Mouse (Mus musculus) thymus, adult 2 months (tissue): ENCODE data around the gene Ccdc92b. TPM values are rescaled to one million over a fixed set of nuclear protein-coding genes. Genes with fewer than 3 reads are reported as not detected.

Experiments
- DNase-seq: peaks from one replicate; pipeline ENCODE4 v3.0.0; 2021
- H3K27ac ChIP-seq: fragments of 200-500 bp; 2 replicates; pipeline ENCODE4 v1.5.1; 2012; ENCODE audit warnings: low read length, control low read depth; ENCODE audit not compliant: control insufficient read depth, insufficient read depth
- H3K27me3 ChIP-seq: fragments of 200-500 bp; 2 replicates; pipeline ENCODE4 v1.6.1; 2012; ENCODE audit warnings: mild to moderate bottlenecking, low read length, moderate library complexity, mixed read lengths; ENCODE audit not compliant: control insufficient read depth, insufficient read depth
- H3K36me3 ChIP-seq: fragments of 200-500 bp; 2 replicates; pipeline ENCODE4 v1.6.1; 2012; ENCODE audit warnings: mild to moderate bottlenecking, low read length, moderate library complexity; ENCODE audit not compliant: control insufficient read depth, insufficient read depth
- H3K4me1 ChIP-seq: fragments of 200-500 bp; replicated peaks from 2 replicates; pipeline ENCODE4 v1.6.1; 2012; ENCODE audit warnings: low read length; ENCODE audit not compliant: control insufficient read depth, insufficient read depth
- H3K4me3 ChIP-seq: fragments of 200-500 bp; 2 replicates; pipeline ENCODE4 v1.5.1; 2012; ENCODE audit warnings: mild to moderate bottlenecking, low read length, control low read depth, moderate library complexity; ENCODE audit not compliant: control insufficient read depth, insufficient read depth
- CTCF ChIP-seq: fragments of 200-500 bp; IDR thresholded peaks from 2 replicates; pipeline ENCODE4 v1.5.1; 2012; ENCODE audit warnings: mild to moderate bottlenecking, control low read depth, low read length, moderate library complexity, borderline replicate concordance; ENCODE audit not compliant: control insufficient read depth, poor library complexity, insufficient read depth; ENCODE audit errors: extremely low read depth
- POLR2A ChIP-seq: fragments of 200-500 bp; IDR thresholded peaks from 2 replicates; pipeline ENCODE4 v1.6.1; 2012; ENCODE audit warnings: mild to moderate bottlenecking, low read length, control low read depth, moderate library complexity; ENCODE audit not compliant: control insufficient read depth, poor library complexity, insufficient read depth; ENCODE audit errors: extremely low read depth
- WGBS: fragments of 180-500 bp; shearing (Covaris S2); methylation state at CpG from one replicate; pipeline ENCODE4 v1.1.7; 2018; 5-methylcytosine and 5-hydroxymethylcytosine counted together
- polyA plus RNA-seq: library from polyadenylated mRNA; depleted of rRNA; stranded (reverse); fragments of >200 nt; gene quantifications from 2 replicates; pipeline ENCODE4 v1.2.3, GENCODE M21; 2012

Ccdc92b gene
- polyA plus RNA-seq, 1 experiment, result 0.22 TPM

- DNase-seq, result no peak
- Histone ChIP-seq H3K4me3 (no peak overlapping the region), H3K36me3 (no peaks in the 10 kb centered on the region), H3K27me3 (peaks cover 2% of the 10 kb centered on the region; the same call in 1 of the 2 replicates), H3K4me1 (no peaks in the 10 kb centered on the region), H3K27ac (no peak overlapping the region)
- 45% methylated on average over 13 of the region's 13 CpGs for WGBS
- no peak for TF ChIP-seq CTCF
- no peak for TF ChIP-seq POLR2A
Measured at GRCm38 (mm10) chr11:74590691-74591090, 28.7 kb upstream of the Ccdc92b start.

- no peak for TF ChIP-seq POLR2A
- TF ChIP-seq CTCF, result no peak
- no peak for DNase-seq
- Histone ChIP-seq H3K4me3 (no peak overlapping the region), H3K27ac (no peak overlapping the region), H3K36me3 (no peaks in the 10 kb centered on the region), H3K4me1 (no peaks in the 10 kb centered on the region), H3K27me3 (peaks cover 2% of the 10 kb centered on the region; the same call in 1 of the 2 replicates)
- WGBS, result 83% methylated on average over 3 of the region's 3 CpGs
Measured at GRCm38 (mm10) chr11:74592246-74592645, 27.2 kb upstream of the Ccdc92b start.

DNA sequence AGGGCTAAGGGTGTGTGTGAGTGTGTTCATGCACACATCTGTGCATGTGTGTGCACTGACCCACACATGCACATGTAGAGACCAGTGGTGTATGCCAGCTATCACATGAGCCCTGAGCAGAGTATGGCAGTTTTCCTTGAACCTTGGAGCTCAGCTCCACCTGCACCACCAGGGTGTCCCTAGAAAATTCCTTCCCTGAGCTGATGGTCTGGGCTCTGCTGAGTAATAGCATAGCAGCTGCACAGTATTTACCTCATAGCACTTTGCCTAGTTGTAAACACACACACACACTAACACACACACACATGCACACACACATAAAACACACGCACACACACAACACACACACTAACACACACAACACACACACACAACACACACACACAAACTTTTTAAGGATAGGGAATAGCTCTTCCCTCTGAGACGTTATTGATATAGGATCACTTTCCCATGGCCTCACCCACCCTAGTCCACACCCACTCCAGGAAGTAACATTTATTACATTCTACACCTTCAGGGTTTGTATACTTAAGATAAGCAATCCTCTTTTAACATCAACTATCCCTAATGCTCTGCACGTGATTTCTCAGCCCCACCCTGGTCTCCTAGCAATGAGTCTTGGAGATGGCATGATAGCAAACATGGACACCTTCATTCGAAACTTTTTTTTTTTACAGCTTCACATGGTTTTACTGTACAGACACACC lies 22.0 kb upstream of the Ccdc92b start:
- H3K27me3 ChIP-seq, result no peaks in the 10 kb centered on the region
- no peak for TF ChIP-seq CTCF
- no peak for TF ChIP-seq POLR2A
- no peak for DNase-seq
- H3K27ac ChIP-seq, result no peak overlapping the region
- H3K36me3 ChIP-seq, result no peaks in the 10 kb centered on the region
- no peak overlapping the region for H3K4me3 ChIP-seq
- 79% methylated on average over 4 of the region's 4 CpGs for WGBS
- no peaks in the 10 kb centered on the region for H3K4me1 ChIP-seq

GRCm38 (mm10) chr11:74597990-74598337 lies 21.4 kb upstream of the Ccdc92b start:
- Histone ChIP-seq H3K27me3 (no peaks in the 10 kb centered on the region), H3K4me1 (no peaks in the 10 kb centered on the region), H3K27ac (no peak overlapping the region), H3K36me3 (no peaks in the 10 kb centered on the region), H3K4me3 (no peak overlapping the region)
- DNase-seq, result no peak
- no peak for TF ChIP-seq POLR2A
- TF ChIP-seq CTCF, result no peak

DNA sequence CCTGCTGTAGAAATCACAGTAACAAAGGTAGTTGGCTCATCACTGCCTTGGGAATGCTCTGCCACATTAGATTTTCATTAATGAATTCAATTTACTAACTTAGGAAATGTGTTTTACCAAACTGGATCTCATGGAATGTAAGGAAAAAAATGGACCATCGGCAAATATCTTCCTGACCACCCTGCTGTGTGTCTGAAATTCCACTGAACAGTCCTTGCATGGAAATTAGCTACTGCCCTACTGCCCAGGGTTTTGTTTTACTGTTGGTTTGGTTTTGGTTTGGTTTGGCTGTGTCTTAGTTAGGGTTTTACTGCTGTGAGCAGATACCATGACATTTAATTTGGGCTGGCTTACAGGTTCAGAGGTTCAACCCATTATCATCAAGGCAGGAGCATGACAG lies 17.1 kb upstream of the Ccdc92b start:
- TF ChIP-seq CTCF (no peak), POLR2A (no peak)
- no peaks in the 10 kb centered on the region for H3K27me3 ChIP-seq
- no peak for DNase-seq
- H3K4me1 ChIP-seq, result no peaks in the 10 kb centered on the region
- no peak overlapping the region for H3K4me3 ChIP-seq
- H3K36me3 ChIP-seq, result no peaks in the 10 kb centered on the region
- no peak overlapping the region for H3K27ac ChIP-seq
- 90% methylated on average over 1 of the region's 1 CpGs for WGBS

- 53% methylated on average over 5 of the region's 5 CpGs for WGBS
- Histone ChIP-seq H3K4me1 (no peaks in the 10 kb centered on the region), H3K27ac (no peak overlapping the region), H3K36me3 (no peaks in the 10 kb centered on the region), H3K4me3 (no peak overlapping the region), H3K27me3 (peaks cover 16% of the 10 kb centered on the region)
- TF ChIP-seq POLR2A, result no peak
- TF ChIP-seq CTCF, result no peak
- DNase-seq, result no peak
Measured at GRCm38 (mm10) chr11:74610068-74610467, 9.3 kb upstream of the Ccdc92b start.
